Mouse (Mus musculus) kidney, adult 2 months (tissue): ENCODE data around the gene Sos1.

Experiments
- CTCF ChIP-seq: fragments of 200-500 bp; conservative IDR thresholded peaks from 2 replicates; pipeline ENCODE4 v1.5.1; 2011; ENCODE audit warnings: low read depth, mild to moderate bottlenecking, control low read depth, low read length, moderate library complexity, mixed read lengths; ENCODE audit not compliant: insufficient read depth, insufficient read length
- POLR2A ChIP-seq: fragments of 200-500 bp; IDR thresholded peaks from one replicate; pipeline ENCODE4 v1.6.1; 2011; ENCODE audit warnings: low read depth, low read length, control low read depth

DNA sequence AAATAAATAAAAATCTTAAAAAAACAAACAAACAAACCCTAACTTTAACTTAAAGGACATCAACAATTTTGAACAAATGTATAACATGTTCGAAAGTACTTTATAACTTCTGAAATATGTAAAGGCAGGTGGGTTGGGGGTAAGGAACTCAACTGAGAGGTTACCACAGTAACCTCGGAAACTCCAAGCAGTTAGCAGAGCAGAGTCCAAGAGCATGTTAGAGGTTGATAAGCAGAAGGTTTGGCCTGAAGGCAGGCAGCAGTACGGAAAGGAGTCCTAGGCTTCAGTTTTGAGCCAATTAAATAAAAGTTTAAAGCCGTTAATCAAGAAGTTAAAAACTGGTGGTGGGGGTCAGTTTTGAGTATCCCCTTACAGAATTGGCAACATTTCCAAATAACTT is 3.8 kb downstream of the Sos1 start:
- TF ChIP-seq CTCF (no peak), POLR2A (no peak)
